Mouse (Mus musculus) MEL (cell line): ENCODE results near the gene Flna. TPM values are rescaled to one million over a fixed set of nuclear protein-coding genes. Genes with fewer than 3 reads are reported as not detected.
"Not testable (repeated sequence)": the region's sequence is repeated elsewhere in the genome, so short reads cannot be mapped to it uniquely, and the experiment has no call there.

Experiments used
- DNase-seq: peaks from one replicate; pipeline ENCODE4 v3.0.0; 2011; ENCODE audit warnings: low read depth, low spot score
- H3K27ac ChIP-seq: 2 replicates; pipeline ENCODE4 v1.5.1; 2012; ENCODE audit warnings: low read depth, mild to moderate bottlenecking, control low read depth, low read length, moderate library complexity; ENCODE audit not compliant: control insufficient read depth
- H3K27me3 ChIP-seq, 2 experiments: fragments of 150-350 bp in 1 of 2; sonication (generic) in 1 of 2; 2 replicates each; pipeline ENCODE4 v1.6.1; 2012; ENCODE audit warnings: low read length in 2 of 2, mild to moderate bottlenecking in 2 of 2, improper control_type of control experiment in 1 of 2, moderate library complexity in 1 of 2; ENCODE audit not compliant: insufficient read depth in 2 of 2, control insufficient read depth in 1 of 2
- H3K36me3 ChIP-seq, 2 experiments: 2 replicates each; pipeline ENCODE4 v1.6.1; 2012 to 2014; ENCODE audit warnings: low read length in 2 of 2, improper control_type of control experiment in 1 of 2, inconsistent platforms in 1 of 2, mild to moderate bottlenecking in 1 of 2; ENCODE audit not compliant: insufficient read depth in 2 of 2, control insufficient read depth in 1 of 2
- H3K4me1 ChIP-seq, 2 experiments: fragments of 150-350 bp in 1 of 2; sonication (generic) in 1 of 2; 2 replicates each; pipeline ENCODE4 v1.6.1; 2012; ENCODE audit warnings: low read length in 2 of 2, improper control_type of control experiment in 1 of 2, mild to moderate bottlenecking in 1 of 2; ENCODE audit not compliant: insufficient read depth in 2 of 2, control insufficient read depth in 1 of 2
- H3K4me3 ChIP-seq, 2 experiments: fragments of 150-350 bp in 1 of 2; sonication (generic) in 1 of 2; 2 replicates each; pipeline ENCODE4 v1.5.1; 2012; ENCODE audit warnings: low read depth in 2 of 2, low read length in 2 of 2, mild to moderate bottlenecking in 2 of 2, moderate library complexity in 2 of 2, control low read depth in 1 of 2, improper control_type of control experiment in 1 of 2; ENCODE audit not compliant: control insufficient read depth in 1 of 2, insufficient read depth in 1 of 2
- H3K79me2 ChIP-seq: 2 replicates; pipeline ENCODE4 v1.6.1; 2012; ENCODE audit warnings: mild to moderate bottlenecking, low read length, moderate library complexity; ENCODE audit not compliant: control insufficient read depth, poor library complexity, insufficient read depth
- H3K9ac ChIP-seq: 2 replicates; pipeline ENCODE4 v1.6.1; 2012; ENCODE audit warnings: low read depth, mild to moderate bottlenecking, control low read depth, low read length, moderate library complexity; ENCODE audit not compliant: control insufficient read depth, poor library complexity, severe bottlenecking
- H3K9me3 ChIP-seq: fragments of 150-350 bp; sonication (generic); replicated peaks from 2 replicates; pipeline ENCODE4 v1.6.1; 2012; ENCODE audit warnings: mild to moderate bottlenecking, low read length, improper control_type of control experiment, moderate library complexity; ENCODE audit not compliant: insufficient read depth
- CHD2 ChIP-seq: IDR thresholded peaks from 2 replicates; pipeline ENCODE4 v1.6.1; 2011; ENCODE audit warnings: low read length, improper control_type of control experiment
- ETS1 ChIP-seq: IDR thresholded peaks from 2 replicates; pipeline ENCODE4 v1.6.1; 2012; ENCODE audit warnings: low read depth, mild to moderate bottlenecking, inconsistent platforms, low read length, improper control_type of control experiment, moderate library complexity
- GABPA ChIP-seq: IDR thresholded peaks from 2 replicates; pipeline ENCODE4 v1.6.1; 2012; ENCODE audit warnings: low read depth, mild to moderate bottlenecking, inconsistent platforms, low read length, improper control_type of control experiment, moderate library complexity
- HCFC1 ChIP-seq: IDR thresholded peaks from 2 replicates; pipeline ENCODE4 v1.6.1; 2012; ENCODE audit warnings: low read depth, mild to moderate bottlenecking, inconsistent platforms, low read length, improper control_type of control experiment, moderate library complexity
- MAX ChIP-seq: IDR thresholded peaks from 2 replicates; pipeline ENCODE4 v1.6.1; 2011; ENCODE audit warnings: low read length, improper control_type of control experiment
- MYC ChIP-seq: IDR thresholded peaks from 2 replicates; pipeline ENCODE4 v1.6.1; 2011; ENCODE audit warnings: low read depth, mild to moderate bottlenecking, low read length, improper control_type of control experiment, moderate library complexity
- NELFE ChIP-seq: IDR thresholded peaks from 2 replicates; pipeline ENCODE4 v1.6.1; 2011; ENCODE audit warnings: low read depth, low read length, improper control_type of control experiment
- NRF1 ChIP-seq: IDR thresholded peaks from 2 replicates; pipeline ENCODE4 v1.6.1; 2014; ENCODE audit warnings: low read depth, mild to moderate bottlenecking, inconsistent platforms, low read length, improper control_type of control experiment, moderate library complexity; ENCODE audit not compliant: poor library complexity, insufficient read depth, severe bottlenecking
- RAD21 ChIP-seq: IDR thresholded peaks from 2 replicates; pipeline ENCODE4 v1.6.1; 2011; ENCODE audit warnings: mild to moderate bottlenecking, low read depth, low read length, improper control_type of control experiment
- SIN3A ChIP-seq: IDR thresholded peaks from 2 replicates; pipeline ENCODE4 v1.6.1; 2012; ENCODE audit warnings: low read length, improper control_type of control experiment, inconsistent platforms
- SMC3 ChIP-seq: IDR thresholded peaks from 2 replicates; pipeline ENCODE4 v1.6.1; 2011; ENCODE audit warnings: low read depth, low read length, improper control_type of control experiment
- ZKSCAN1 ChIP-seq: IDR thresholded peaks from 2 replicates; pipeline ENCODE4 v1.6.1; 2012; ENCODE audit warnings: low read depth, mild to moderate bottlenecking, inconsistent platforms, low read length, improper control_type of control experiment, moderate library complexity
- polyA plus RNA-seq, 2 experiments: library from polyadenylated mRNA; stranded (reverse) in 1 of 2; unstranded in 1 of 2; fragments of >175 nt in 1 of 2; fragments of >200 nt in 1 of 2; gene quantifications; 2 replicates each; pipeline versions ENCODE4 v1.2.1 to v1.2.4; 2012; ENCODE audit warnings: low replicate concordance in 2 of 2, low read depth in 1 of 2; ENCODE audit not compliant: insufficient read length in 2 of 2, insufficient read depth in 1 of 2, missing spikeins in 1 of 2
- total RNA-seq: library from RNA; depleted of rRNA; stranded (reverse); fragments of 300-350 nt; gene quantifications from 2 replicates; pipeline ENCODE4 v1.2.3, GENCODE M21; 2012

The Flna gene
- total and polyA plus RNA-seq, 3 experiments: 111 to 233 (median 147) TPM

GRCm38 (mm10) chrX:74233196-74233595 lies 16.4 kb downstream of the Flna start:
- Histone ChIP-seq H3K4me1 (no peaks in the 10 kb centered on the region), H3K79me2 (no peaks in the 10 kb centered on the region), H3K27ac (no peak overlapping the region), H3K27me3 (no peaks in the 10 kb centered on the region), H3K4me3 (no peak overlapping the region), H3K36me3 (no peaks in the 10 kb centered on the region; a peak in 1 of 4 replicates), H3K9me3 (no peaks in the 10 kb centered on the region), H3K9ac (no peak overlapping the region)
- TF ChIP-seq RAD21 (no peak), SMC3 (no peak)
- DNase-seq: no peak

GRCm38 (mm10) chrX:74230038-74230437 lies 19.6 kb downstream of the Flna start:
- Histone ChIP-seq H3K4me1 (no peaks in the 10 kb centered on the region), H3K27ac (no peak overlapping the region), H3K36me3 (no peaks in the 10 kb centered on the region; a peak in 1 of 4 replicates), H3K9ac (no peak overlapping the region), H3K27me3 (no peaks in the 10 kb centered on the region)
- TF ChIP-seq MYC (no peak), GABPA (no peak), ETS1 (no peak), MAX (no peak), NRF1 (no peak)
- TF ChIP-seq, all 39 proteins: peak for 0
- no peak overlapping the region for H3K4me3 ChIP-seq
- no peaks in the 10 kb centered on the region for H3K79me2 ChIP-seq
- no peaks in the 10 kb centered on the region for H3K9me3 ChIP-seq
- no peak for DNase-seq

GRCm38 (mm10) chrX:74220099-74220498 lies 29.5 kb downstream of the Flna start:
- not testable (repeated sequence) for H3K9me3 ChIP-seq

GRCm38 (mm10) chrX:74219449-74219848 lies 30.2 kb downstream of the Flna start:
- Histone ChIP-seq H3K9ac (no peak overlapping the region), H3K9me3 (no peaks in the 10 kb centered on the region), H3K36me3 (no peaks in the 10 kb centered on the region), H3K27ac (no peak overlapping the region), H3K79me2 (no peaks in the 10 kb centered on the region), H3K27me3 (no peaks in the 10 kb centered on the region), H3K4me1 (no peaks in the 10 kb centered on the region), H3K4me3 (no peak overlapping the region)
- no peak for DNase-seq
- no peak for TF ChIP-seq HCFC1
- TF ChIP-seq CHD2: no peak
- TF ChIP-seq NELFE: no peak
- TF ChIP-seq SIN3A: no peak
- TF ChIP-seq ZKSCAN1: no peak
- TF ChIP-seq NRF1: no peak

More at GRCm38 (mm10) chrX:74220099-74220498, 29.5 kb downstream of the Flna start:
- not testable (repeated sequence) for H3K4me3 ChIP-seq, H3K27me3 ChIP-seq, DNase-seq, H3K79me2 ChIP-seq, H3K27ac ChIP-seq, H3K36me3 ChIP-seq, H3K4me1 ChIP-seq, H3K9ac ChIP-seq
